Mouse (Mus musculus) midbrain, embryonic 14.5 days (tissue): ENCODE measurements around the gene Cdkal1. TPM values are rescaled to one million over a fixed set of nuclear protein-coding genes. Genes with fewer than 3 reads are reported as not detected.

ENCODE experiments used
- ATAC-seq: fragments of 200-750 bp; cut with Nextera tagmentation; 2 replicates; pipeline ENCODE4 v1.8.0; 2017; ENCODE audit warnings: moderate number of reproducible peaks, moderate library complexity; ENCODE audit not compliant: low FRiP score, low TSS enrichment
- DNase-seq: peaks from one replicate; pipeline ENCODE4 v3.0.0-alpha.2; 2015
- H3K27ac ChIP-seq: fragments of 300-500 bp; sonication (generic); replicated peaks from 2 replicates; pipeline ENCODE4 v1.5.1; 2014; ENCODE audit warnings: mild to moderate bottlenecking, low read depth, low read length, moderate library complexity
- H3K27me3 ChIP-seq: fragments of 300-500 bp; sonication (generic); 2 replicates; pipeline ENCODE4 v1.6.1; 2014; ENCODE audit warnings: low read length, control low read depth, mixed read lengths; ENCODE audit not compliant: control insufficient read depth, insufficient read depth
- H3K36me3 ChIP-seq: fragments of 300-500 bp; sonication (generic); 2 replicates; pipeline ENCODE4 v1.6.1; 2014; ENCODE audit warnings: low read length, control low read depth; ENCODE audit not compliant: control insufficient read depth, insufficient read depth
- H3K4me1 ChIP-seq: fragments of 300-500 bp; sonication (generic); 2 replicates; pipeline ENCODE4 v1.6.1; 2014; ENCODE audit warnings: mild to moderate bottlenecking, antibody characterized with exemption, low read length, control low read depth; ENCODE audit not compliant: control insufficient read depth, insufficient read depth
- H3K4me2 ChIP-seq: fragments of 300-500 bp; sonication (generic); 2 replicates; pipeline ENCODE4 v1.6.1; 2014; ENCODE audit warnings: mild to moderate bottlenecking, low read length, moderate library complexity
- H3K4me3 ChIP-seq: fragments of 300-500 bp; sonication (generic); replicated peaks from 2 replicates; pipeline ENCODE4 v1.5.1; 2014; ENCODE audit warnings: low read depth, low read length
- H3K9ac ChIP-seq: fragments of 300-500 bp; sonication (generic); replicated peaks from 2 replicates; pipeline ENCODE4 v1.6.1; 2014; ENCODE audit warnings: mild to moderate bottlenecking, low read length, moderate library complexity
- H3K9me3 ChIP-seq: fragments of 300-500 bp; sonication (generic); 2 replicates; pipeline ENCODE4 v1.6.1; 2016; ENCODE audit warnings: low read length, control low read depth, mixed read lengths; ENCODE audit not compliant: control insufficient read depth
- WGBS: fragments of 180-500 bp; shearing (Covaris S2); extraction: QIAGEN DNeasy Blood & Tissue Kit; methylation state at CpG from one replicate; pipeline ENCODE4 v1.1.7; 2014; 5-methylcytosine and 5-hydroxymethylcytosine counted together
- polyA plus RNA-seq: library from polyadenylated mRNA; unstranded; fragments of >200 nt; fragmentation: Nextera tagmentation; extraction: Ambion mirVana; gene quantifications from 2 replicates; pipeline ENCODE4 v1.2.1, GENCODE M21; 2014

The Cdkal1 gene
- polyA plus RNA-seq, 1 experiment from 2014 or later = 23.5 TPM

DNA sequence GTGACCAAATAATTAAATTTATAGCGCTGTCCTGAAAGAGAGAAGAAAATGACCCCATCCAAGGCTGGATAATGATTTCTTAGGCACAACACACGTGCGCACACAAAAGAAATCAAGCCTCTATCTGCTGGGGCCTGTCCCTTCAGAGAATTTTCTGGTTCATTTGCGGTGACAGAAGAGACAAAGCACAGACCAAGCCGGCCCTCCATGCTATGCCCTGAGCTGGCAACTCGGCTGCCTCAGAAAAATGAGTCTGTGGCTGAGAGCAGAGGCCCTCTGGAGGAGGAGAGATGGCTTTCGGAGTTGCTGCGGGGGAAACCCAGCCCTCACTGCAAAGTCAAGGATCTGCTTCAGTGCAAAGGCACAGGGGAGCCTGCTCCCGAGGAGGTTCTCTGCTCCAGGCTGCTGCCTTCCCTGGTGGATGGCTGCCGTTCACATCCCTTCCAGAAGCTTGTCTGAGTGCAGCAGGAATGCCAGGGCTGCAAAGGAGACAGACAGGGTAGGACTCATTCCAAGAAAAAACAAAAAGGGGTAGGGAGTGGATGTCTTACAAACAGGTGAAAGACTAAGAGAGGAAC lies 633.1 kb downstream of the Cdkal1 start:
- H3K27ac ChIP-seq = peak overlapping the region; percentile 87
- no peak overlapping the region; the same call in 1 of the 2 replicates for H3K4me2 ChIP-seq
- no peaks in the 10 kb centered on the region for H3K27me3 ChIP-seq
- peak overlapping the region; percentile 24; the same call in 1 of the 2 replicates for H3K9ac ChIP-seq
- ATAC-seq (peak; percentile 85), DNase-seq (peak; percentile 78)
- H3K4me1 ChIP-seq = peaks cover 17% of the 10 kb centered on the region
- H3K4me3 ChIP-seq = no peak overlapping the region
- no peaks in the 10 kb centered on the region for H3K36me3 ChIP-seq
- WGBS = 2% methylated on average over 10 of the region's 10 CpGs
- no peaks in the 10 kb centered on the region for H3K9me3 ChIP-seq

- peak overlapping the region; percentile 65; the same call in 1 of the 2 replicates for H3K27ac ChIP-seq
- DNase-seq (peak; percentile 59), ATAC-seq (no peak; the same call in 1 of the 2 replicates)
- H3K4me3 ChIP-seq = no peak overlapping the region
- 14% methylated on average over 5 of the region's 5 CpGs for WGBS
- peaks cover 17% of the 10 kb centered on the region for H3K4me1 ChIP-seq
- H3K36me3 ChIP-seq = no peaks in the 10 kb centered on the region
- H3K9ac ChIP-seq = no peak overlapping the region
- H3K9me3 ChIP-seq = no peaks in the 10 kb centered on the region
- H3K4me2 ChIP-seq = no peak overlapping the region
- H3K27me3 ChIP-seq = no peaks in the 10 kb centered on the region
Observed at GRCm38 (mm10) chr13:29221646-29222045, 633.8 kb downstream of the Cdkal1 start.

DNA sequence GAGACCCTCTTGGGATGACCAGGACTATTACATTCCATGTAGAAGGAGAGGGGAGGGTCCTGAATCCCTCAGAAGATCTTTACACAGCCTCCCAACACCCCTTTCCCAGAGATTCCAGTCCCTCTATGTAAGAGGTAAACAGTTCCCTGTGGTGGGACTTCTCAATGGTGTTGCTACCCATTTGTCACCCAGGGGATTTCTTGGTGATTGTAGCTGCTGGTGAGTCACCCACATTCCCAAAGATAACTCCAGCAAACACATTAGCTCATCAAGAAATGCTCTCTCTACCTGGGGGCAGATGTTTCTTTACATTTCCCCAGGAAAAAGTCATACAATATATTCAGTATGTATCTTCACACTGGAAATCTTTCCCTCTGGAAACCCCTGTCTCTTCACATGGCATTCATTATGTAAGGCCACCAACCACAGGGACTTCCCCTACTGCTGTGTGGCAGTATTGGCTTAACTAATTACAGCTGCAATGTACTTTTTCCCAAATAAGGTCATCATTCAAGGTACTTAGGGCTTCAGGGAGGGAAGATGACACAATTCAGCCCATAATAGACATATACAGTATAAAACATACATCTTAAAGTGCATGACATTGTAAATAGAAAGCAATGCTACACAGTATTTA lies 636.8 kb downstream of the Cdkal1 start:
- H3K4me2 ChIP-seq = no peak overlapping the region
- H3K27ac ChIP-seq = no peak overlapping the region
- ATAC-seq = no peak
- H3K9me3 ChIP-seq = no peaks in the 10 kb centered on the region
- H3K27me3 ChIP-seq = no peaks in the 10 kb centered on the region
- peaks cover 17% of the 10 kb centered on the region for H3K4me1 ChIP-seq
- no peak overlapping the region for H3K4me3 ChIP-seq
- H3K36me3 ChIP-seq = no peaks in the 10 kb centered on the region
- H3K9ac ChIP-seq = no peak overlapping the region
- DNase-seq = no peak

DNA sequence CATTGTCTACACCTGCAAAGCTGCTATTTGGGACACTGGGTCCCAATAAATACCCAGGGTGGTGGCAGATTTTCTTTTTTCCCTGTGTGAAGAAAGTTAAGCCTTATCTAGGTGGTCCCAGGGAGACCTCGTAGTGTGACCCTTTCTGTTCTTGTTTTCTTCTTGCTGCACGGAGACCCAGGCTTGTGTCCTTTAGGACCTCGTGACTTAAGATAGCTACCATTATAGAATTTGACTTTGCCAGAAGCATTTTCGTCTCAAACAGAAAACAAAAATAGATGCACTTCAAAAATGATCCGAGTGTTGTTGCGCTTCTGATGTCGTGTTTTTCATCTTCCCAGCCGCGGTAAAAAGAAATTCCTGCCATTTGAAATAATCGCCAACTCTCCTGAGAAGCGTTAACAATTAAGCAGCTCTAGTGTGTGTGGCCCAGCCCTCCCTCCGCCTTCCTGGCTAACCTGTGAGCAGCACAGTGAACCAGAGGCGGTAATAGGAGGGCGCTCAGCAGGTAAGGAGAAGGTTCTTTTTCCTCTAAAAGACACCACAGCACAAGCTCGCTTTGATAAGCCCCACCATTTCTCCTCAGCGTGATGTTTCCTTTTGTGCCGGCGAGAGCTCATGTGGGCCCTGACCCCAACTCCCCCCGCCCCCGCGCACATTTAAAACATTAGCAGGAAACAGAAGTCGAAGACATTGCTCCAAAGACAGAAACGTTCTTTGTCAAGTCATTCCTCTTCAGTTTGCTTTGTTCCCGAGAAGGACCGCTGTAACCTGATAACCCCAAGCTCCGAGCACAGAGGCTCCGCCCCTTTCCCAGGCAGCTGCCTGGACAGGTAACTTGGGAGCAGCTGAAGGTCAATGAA lies 645.1 kb downstream of the Cdkal1 start:
- H3K4me2 ChIP-seq = peak overlapping the region; percentile 70
- H3K4me3 ChIP-seq = peak overlapping the region; percentile 35
- DNase-seq (peak; percentile 70), ATAC-seq (peak; percentile 46; the same call in 1 of the 2 replicates)
- no peaks in the 10 kb centered on the region for H3K9me3 ChIP-seq
- WGBS = 3% methylated on average over 27 of the region's 27 CpGs
- peak overlapping the region; percentile 59 for H3K9ac ChIP-seq
- no peaks in the 10 kb centered on the region for H3K27me3 ChIP-seq
- H3K4me1 ChIP-seq = peaks cover 11% of the 10 kb centered on the region
- no peaks in the 10 kb centered on the region for H3K36me3 ChIP-seq
- peak overlapping the region; percentile 62 for H3K27ac ChIP-seq

DNA sequence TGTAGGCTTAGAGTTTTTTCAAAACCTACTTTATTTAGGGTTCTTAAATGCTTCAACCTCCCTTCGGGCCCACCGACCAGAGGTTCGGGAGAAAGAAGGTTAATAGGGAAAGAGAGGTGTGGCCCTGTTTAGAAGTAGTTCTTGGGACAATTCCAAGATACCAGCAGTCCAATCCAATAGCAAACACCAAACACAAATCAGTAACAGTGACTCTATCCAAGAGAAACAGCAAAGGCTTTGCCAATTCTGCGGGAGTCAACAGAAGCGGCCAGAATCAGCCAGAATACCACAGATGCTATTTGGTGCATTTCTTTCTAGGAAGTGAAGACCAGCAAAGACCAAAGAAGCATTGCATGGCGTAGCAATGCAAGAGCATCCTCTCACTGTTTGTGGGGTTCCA lies 646.7 kb downstream of the Cdkal1 start:
- Histone ChIP-seq H3K4me2 (no peak overlapping the region), H3K4me1 (peaks cover 11% of the 10 kb centered on the region), H3K4me3 (no peak overlapping the region), H3K9me3 (no peaks in the 10 kb centered on the region), H3K27me3 (no peaks in the 10 kb centered on the region), H3K9ac (no peak overlapping the region), H3K36me3 (no peaks in the 10 kb centered on the region), H3K27ac (no peak overlapping the region)
- ATAC-seq = no peak
- WGBS = 96% methylated on average over 6 of the region's 6 CpGs
- DNase-seq = no peak

DNA sequence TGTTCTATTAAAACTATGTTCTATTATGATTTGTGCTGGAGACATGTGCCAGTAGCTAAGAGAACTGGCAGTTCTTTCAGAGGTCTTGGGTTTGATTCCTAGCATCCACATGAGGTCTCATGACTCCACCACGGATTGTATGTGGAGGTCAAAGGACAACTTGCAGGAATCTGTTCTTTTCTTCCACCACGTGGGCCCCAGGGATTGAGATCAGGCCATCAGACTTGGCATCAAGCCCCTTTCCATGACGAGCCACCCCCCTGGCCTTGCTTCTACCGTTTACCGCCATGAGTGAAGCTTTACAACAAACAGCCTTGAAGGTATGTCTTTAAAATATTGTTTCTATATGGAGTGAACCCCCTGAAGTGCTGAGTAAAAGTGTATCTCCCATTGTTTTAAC lies 651.6 kb downstream of the Cdkal1 start:
- Histone ChIP-seq H3K27me3 (no peaks in the 10 kb centered on the region), H3K9me3 (no peaks in the 10 kb centered on the region), H3K9ac (no peak overlapping the region), H3K4me2 (no peak overlapping the region), H3K4me1 (no peaks in the 10 kb centered on the region; the same call in 1 of the 2 replicates), H3K36me3 (no peaks in the 10 kb centered on the region), H3K27ac (no peak overlapping the region), H3K4me3 (no peak overlapping the region)
- WGBS = 81% methylated on average over 5 of the region's 5 CpGs
- ATAC-seq = no peak
- DNase-seq = no peak

DNA sequence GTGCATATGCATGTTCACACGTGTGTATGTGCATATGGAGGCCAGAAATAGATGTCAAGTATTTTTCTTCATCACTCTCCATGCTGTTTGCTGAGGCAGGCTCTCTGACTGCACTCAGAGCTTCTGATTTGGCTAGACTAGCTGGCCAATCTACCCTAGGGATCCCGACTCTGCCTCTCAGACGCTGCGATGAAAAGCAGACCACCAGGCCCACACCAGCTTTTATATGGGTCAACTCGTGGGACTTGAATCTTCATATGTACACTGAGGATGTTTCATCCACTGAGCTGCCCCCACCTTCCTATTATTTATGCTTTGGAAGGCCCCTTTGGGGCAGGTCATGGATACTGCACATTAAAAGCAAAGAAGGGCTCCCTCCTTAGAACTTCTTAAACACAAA lies 652.0 kb downstream of the Cdkal1 start:
- H3K9ac ChIP-seq = no peak overlapping the region
- no peaks in the 10 kb centered on the region for H3K9me3 ChIP-seq
- H3K4me3 ChIP-seq = no peak overlapping the region
- WGBS = 92% methylated on average over 5 of the region's 5 CpGs
- no peaks in the 10 kb centered on the region for H3K27me3 ChIP-seq
- no peak for ATAC-seq
- no peak for DNase-seq
- H3K4me1 ChIP-seq = no peaks in the 10 kb centered on the region; the same call in 1 of the 2 replicates
- H3K27ac ChIP-seq = no peak overlapping the region
- no peaks in the 10 kb centered on the region for H3K36me3 ChIP-seq
- no peak overlapping the region for H3K4me2 ChIP-seq

DNA sequence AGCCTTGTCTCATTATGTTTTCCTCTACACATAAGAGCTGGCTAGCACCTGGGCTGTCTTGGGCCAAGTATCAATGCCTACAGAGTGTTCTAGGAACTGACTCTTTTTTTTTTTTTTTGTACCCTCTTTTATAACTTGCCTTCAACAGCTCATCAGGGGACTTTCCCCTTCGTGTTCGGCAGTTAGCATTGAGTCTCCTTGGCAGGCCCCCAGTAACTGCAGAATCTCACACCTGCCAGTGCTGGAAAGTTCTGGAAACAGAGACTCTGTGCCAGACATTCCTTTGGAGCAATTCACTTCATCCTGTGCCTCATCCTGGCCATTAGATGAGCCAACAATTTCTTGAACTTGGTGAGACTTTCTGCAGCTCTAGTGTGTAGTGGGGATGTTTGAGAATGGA lies 652.9 kb downstream of the Cdkal1 start:
- Histone ChIP-seq H3K4me2 (no peak overlapping the region), H3K27ac (no peak overlapping the region), H3K27me3 (no peaks in the 10 kb centered on the region), H3K36me3 (no peaks in the 10 kb centered on the region), H3K9ac (no peak overlapping the region), H3K4me3 (no peak overlapping the region), H3K4me1 (no peaks in the 10 kb centered on the region; the same call in 1 of the 2 replicates), H3K9me3 (no peaks in the 10 kb centered on the region)
- ATAC-seq (no peak), DNase-seq (no peak)
- whole genome bisulfite sequencing = 77% methylated on average over 2 of the region's 2 CpGs
